Mouse (Mus musculus): Measurements from ENCODE around the gene Ap1s1.

Gene Ap1s1

GRCm38 (mm10) chr5:137025132-137025531 lies 20.8 kb downstream of the Ap1s1 start:
- peak in 1 of 2 experiments; percentile 64 for DNase-seq (ENCODE audit: low read depth in 1 of 2, low spot score in 2 of 2)

- DNase-seq (ENCODE audit: low read depth in 1 of 2, low spot score in 2 of 2): no peak
These were observed 21.6 kb downstream of the Ap1s1 start for GRCm38 (mm10) chr5:137024318-137024717.

- no peak for DNase-seq (ENCODE audit: low read depth in 1 of 2, low spot score in 2 of 2)
These were observed 30.0 kb downstream of the Ap1s1 start for GRCm38 (mm10) chr5:137015913-137016312.

- no peak for DNase-seq (ENCODE audit: low read depth in 1 of 2, low spot score in 2 of 2)
These were observed 33.5 kb downstream of the Ap1s1 start for GRCm38 (mm10) chr5:137012401-137012950.

- no peak for DNase-seq (ENCODE audit: low read depth in 1 of 2, low spot score in 2 of 2)
These were observed 35.9 kb downstream of the Ap1s1 start for GRCm38 (mm10) chr5:137009988-137010387.

DNA sequence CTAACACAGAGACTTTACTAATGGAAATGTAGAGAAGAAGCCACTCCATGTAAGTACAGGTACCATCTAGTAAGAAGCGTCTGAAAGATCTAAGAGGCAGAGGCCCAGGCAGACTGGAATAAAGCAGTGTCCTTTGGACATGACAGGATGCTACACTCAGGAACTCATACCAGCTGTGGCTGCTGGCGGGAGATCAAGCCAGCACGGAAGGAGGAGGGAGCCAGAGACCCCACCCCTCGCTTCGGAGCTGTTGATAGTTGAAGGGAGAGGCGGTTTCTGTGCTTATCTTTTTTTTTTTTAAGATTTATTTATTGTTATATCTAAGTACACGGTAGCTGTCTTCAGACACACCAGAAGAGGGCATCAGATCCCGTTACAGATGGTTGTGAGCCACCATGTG lies 38.7 kb downstream of the Ap1s1 start:
- DNase-seq (ENCODE audit: low read depth in 1 of 2, low spot score in 2 of 2): no peak

- no peak for DNase-seq (ENCODE audit: low read depth in 1 of 2, low spot score in 2 of 2)
These were observed 45.3 kb downstream of the Ap1s1 start for GRCm38 (mm10) chr5:137000612-137001011.

DNA sequence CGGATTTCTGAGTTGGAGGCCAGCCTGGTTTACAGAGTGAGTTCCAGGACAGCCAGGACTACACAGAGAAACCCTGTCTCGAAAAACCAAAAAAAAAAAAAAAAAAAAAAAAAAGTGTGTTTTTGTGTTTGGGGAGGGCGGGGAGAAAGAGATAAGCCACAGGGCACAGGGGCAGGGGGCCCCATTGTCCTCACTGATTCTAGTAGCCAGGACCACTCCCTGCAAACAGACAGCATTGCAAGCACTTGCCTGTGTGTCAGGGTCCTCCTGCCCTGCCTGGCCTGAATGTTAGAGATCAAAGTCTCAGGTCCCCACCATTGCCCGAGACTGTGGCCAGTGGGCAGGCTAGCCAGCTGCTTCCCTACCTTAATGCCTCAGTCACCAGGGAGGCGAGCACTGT lies 46.5 kb downstream of the Ap1s1 start:
- DNase-seq (ENCODE audit: low read depth in 1 of 2, low spot score in 2 of 2): no peak

DNA sequence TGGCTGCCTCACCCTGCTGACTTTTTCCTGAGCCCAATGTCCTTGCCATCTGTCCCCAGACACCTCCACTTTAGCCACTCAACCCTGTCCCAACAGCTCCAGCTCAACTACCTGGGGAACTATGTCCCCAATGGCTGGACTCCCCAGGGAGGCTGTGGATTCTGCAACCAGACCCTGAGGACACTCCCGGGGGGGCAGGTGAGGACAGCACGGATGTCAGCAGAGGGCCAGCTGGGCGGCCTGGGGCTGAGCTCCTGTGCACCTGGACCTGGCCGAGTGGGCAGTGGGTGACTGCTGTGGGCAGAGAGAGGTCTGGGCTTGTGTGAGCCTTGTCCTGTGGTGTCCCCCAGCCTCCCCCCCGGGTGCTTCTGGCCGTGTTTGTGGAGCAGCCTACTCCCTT lies 56.1 kb downstream of the Ap1s1 start:
- DNase-seq (ENCODE audit: low read depth in 1 of 2, low spot score in 2 of 2): no peak

DNA sequence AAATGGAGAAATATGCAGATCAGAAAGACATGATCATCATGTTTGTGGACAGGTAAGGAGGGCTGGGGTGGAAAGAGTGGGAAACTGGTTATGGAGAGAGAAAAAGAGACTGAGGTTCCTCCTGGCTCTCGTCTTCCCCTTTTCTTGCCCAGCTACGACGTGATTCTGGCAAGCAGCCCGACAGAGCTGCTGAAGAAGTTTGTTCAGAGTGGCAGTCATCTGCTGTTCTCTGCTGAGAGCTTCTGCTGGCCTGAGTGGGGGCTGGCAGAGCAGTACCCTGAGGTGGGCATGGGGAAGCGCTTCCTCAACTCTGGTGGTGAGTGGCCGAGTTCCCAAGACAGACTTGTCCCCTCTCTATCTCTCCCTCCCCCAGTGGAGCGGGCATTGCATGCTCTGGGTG lies 57.5 kb downstream of the Ap1s1 start:
- peak in 1 of 2 experiments; percentile 42 for DNase-seq (ENCODE audit: low read depth in 1 of 2, low spot score in 2 of 2)

GRCm38 (mm10) chr5:136987934-136988271 lies 58.0 kb downstream of the Ap1s1 start, which contains the start of gene Znhit1:
Znhit1 (minus strand) TSS chr5:136988021.
- DNase-seq (ENCODE audit: low read depth in 1 of 2, low spot score in 2 of 2): no peak

GRCm38 (mm10) chr5:136987138-136987933 lies 58.6 kb downstream of the Ap1s1 start:
- peak in 1 of 2 experiments; percentile 38 for DNase-seq (ENCODE audit: low read depth in 1 of 2, low spot score in 2 of 2)

DNA sequence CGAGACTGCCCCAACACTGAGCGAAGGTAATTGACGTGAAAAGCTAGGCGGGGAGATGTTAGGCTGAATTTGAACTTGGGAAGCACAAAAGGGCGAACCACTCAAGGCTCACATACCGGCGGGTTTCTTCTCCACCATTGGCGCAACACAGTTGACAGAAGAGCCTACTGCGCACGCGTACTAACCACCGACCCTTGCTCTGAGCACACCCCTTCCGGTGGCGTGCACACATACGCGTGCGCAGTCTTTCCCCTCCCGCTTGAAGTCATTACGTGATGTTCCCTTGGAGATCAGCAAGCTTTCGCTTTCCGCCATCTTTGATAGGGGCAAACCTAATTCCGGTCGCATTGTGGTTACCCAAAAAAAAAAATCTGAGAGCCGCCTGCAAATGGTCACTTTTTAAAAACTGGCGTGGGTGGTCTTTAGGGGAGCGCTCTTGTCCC lies 59.2 kb downstream of the Ap1s1 start, which contains the start of gene Plod3:
TSS of gene Plod3 (plus strand) at position 325 of the 443 bp plus-strand sequence.
- peak; percentile 86 to 89 for DNase-seq (ENCODE audit: low read depth in 1 of 2, low spot score in 2 of 2)

Measured in monocyte, adult 2 months (primary cell).